Mouse (Mus musculus): ENCODE measurements around the gene Trpv3.

DNA sequence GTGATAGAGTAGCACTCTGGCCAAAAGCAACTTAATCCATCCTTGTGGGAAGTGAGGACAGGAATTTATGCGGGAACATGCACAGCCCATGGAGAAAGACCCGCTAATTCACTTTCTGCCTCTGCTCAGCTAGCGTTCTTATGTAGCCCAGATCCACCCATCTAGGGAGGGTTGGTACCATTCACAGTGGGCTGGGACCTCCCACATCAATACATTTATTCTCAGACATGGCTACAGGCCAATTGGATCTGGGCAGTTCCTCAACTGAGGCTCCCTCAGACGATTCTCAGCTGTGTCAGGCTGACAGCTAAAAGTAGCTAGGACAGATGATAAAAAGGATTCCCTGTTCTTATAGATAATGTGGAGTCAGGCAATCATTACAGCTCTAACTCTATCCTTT lies 60.2 kb downstream of the Trpv3 start:
- TF ChIP-seq CTCF (IDR thresholded peaks at IDR 0.05; ENCODE audit: low read depth, low read length) = no peak
- TF ChIP-seq POLR2A (IDR thresholded peaks at IDR 0.05; ENCODE audit: extremely low read depth, insufficient read depth, low read length) = no peak
